Mouse (Mus musculus) cerebellum, adult 8-10 months (tissue): ENCODE measurements at regions not wholly inside any gene's neighbourhood (a gene's known extent, or its start where the extent isn't known, plus 50 kb on each side); places are given as distances from the start of the nearest gene placed in this dataset.

Source experiments
- DNase-seq: peaks from one replicate; pipeline ENCODE4 v3.0.0; 2022

DNA sequence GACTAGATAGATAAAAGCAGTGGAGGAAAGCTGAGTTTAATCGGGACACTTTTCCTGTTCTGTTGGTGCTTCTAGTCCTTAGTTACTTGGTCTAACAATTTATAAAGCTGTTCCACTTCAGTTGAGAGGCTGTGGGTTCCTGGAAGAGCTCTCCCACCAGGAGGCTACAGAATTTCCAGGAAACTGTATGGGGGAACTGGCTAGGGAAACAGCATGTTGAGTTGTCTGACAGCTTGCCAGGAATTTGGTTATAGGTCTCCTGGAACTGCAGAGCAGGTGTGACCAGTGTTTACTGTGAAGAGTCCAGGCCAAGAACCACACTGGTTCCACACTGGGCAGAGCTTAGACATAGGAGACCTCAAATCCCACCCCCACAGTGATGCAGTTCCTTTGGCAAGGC is 65.0 kb upstream of the Pik3cg start:
- DNase-seq: no peak

DNA sequence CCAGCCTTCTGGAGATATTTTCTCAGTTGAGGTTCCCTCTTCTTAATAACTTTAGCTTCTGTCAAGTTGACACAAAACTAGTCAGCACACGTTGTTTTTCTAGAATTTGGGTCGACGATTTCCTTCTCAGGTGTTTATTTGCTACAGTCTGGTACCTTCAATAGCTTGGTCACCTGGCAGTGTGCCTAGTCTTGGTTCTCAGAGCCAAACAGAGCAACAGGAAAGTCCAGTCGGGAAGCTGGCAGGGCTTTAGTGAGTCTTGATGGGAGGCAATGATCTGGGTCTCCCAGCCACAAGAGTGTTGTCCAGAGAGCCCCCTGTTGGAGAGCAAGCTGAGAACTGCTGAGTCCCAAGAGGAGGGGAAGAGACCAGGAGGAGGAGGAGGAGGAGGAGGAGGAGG is 71.4 kb upstream of the Pik3cg start:
- DNase-seq: no peak

DNA sequence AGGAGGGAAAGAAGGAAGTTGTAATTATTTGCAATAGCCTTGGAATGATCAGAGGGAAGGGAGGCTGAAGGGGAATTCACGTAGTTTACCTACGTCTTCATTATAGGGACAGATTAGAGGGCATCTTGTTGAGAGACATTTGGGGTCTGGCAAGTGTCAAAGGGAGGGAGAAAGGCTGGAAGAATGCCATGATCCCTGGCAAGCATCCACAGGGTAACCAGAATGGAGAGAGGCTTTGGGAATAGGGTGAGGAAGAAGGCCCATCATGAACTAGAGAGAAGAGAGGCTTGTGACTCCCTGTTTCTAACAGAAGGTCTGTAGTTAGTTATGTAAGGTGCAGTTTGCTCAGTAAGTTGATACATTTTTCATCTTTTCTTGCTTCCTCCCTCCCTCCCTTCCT is 71.8 kb upstream of the Pik3cg start:
- no peak for DNase-seq

DNA sequence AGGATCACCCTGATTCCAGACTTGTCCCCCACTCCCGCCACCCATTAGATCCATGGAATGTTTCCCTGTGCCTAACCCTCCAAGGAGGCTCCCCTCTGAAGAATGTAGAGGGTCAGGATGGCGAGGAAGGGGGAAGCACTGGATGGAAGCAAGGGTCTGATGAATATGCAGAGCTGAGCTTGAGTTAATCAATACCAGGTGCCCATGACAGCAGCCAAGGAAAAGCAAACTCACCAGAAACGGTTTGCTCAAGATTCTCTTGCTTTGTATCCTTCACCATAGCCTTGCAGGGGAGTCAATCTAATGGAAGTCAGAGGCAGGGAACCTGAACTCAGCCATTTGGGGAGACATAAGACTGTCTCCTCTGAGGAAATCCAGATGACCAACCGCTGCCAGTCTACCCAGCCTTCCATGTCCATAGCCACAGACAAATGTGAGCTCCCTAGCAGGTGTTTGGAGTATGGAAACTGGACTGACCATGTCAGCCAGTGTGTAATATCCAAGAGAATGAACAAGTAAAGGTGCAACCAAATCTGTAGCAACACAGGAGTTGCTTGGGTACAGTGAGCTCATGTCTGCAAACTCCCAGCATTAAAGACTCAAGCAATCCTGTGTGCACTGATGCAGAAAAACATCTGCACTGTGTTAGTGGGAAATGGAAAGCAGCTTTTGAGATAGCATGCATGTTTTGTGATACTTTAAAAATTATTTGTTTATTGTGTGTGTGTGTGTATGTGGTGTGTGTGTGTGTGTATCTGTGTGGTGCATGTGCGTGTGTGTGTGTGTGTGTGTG is 74.1 kb upstream of the Pik3cg start:
- no peak for DNase-seq

DNA sequence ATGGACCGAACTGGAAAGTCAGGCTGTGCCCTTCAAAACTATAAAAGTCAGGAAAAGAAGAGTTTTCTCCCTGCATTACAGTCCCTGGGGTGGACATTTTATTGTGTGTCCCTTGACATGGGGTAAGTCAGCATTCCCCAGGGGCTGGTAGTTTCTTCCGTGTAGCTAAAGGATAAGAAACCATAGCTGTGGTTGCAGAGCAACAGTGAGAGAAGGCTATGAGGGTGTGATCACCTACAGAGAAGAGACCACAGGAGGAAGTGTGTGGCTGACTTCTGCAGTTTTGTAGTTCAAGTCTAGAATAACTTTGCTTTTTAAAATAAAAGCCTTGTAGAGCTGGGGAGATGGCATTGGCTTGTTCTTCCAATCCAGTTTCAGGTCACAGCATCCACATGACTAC is 76.6 kb upstream of the Pik3cg start:
- no peak for DNase-seq

DNA sequence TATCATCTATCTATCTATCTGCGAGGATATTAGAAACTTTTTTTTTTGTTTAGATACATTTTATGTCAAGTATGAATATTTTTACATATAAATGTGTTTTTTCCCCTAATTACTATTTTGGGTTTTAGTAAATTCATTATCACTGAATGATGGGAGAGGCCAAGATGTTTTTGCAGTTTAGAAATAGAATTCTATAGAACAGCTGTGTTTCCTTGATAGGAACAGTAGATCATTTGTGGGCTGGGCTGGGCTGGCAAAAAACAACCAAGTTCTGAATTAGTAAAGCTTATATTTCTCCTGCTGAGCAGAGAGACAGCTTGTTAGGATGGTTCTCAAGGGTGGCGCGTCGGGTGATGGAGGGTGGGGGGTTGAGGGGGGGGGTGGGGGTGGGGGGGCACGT is 78.2 kb upstream of the Pik3cg start:
- DNase-seq: no peak

DNA sequence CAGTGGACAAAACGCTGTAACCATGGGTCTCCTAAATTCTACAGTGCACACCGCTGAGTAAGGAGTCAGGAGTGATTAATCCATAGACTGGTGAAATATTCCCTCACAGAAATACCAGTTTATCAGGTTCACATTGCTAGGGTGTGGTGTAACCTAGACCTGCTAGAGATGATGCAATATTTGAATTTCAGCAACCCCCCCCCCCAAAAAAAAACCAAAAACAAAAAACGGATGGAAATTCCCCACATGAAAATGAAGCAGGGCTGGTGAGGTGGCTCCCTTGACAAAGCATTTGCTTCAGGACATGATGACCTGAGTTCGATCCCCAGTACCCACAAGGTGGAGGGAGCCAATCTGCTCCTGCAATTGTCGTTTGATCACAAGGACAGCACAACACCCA is 82.7 kb upstream of the Pik3cg start:
- DNase-seq: no peak

DNA sequence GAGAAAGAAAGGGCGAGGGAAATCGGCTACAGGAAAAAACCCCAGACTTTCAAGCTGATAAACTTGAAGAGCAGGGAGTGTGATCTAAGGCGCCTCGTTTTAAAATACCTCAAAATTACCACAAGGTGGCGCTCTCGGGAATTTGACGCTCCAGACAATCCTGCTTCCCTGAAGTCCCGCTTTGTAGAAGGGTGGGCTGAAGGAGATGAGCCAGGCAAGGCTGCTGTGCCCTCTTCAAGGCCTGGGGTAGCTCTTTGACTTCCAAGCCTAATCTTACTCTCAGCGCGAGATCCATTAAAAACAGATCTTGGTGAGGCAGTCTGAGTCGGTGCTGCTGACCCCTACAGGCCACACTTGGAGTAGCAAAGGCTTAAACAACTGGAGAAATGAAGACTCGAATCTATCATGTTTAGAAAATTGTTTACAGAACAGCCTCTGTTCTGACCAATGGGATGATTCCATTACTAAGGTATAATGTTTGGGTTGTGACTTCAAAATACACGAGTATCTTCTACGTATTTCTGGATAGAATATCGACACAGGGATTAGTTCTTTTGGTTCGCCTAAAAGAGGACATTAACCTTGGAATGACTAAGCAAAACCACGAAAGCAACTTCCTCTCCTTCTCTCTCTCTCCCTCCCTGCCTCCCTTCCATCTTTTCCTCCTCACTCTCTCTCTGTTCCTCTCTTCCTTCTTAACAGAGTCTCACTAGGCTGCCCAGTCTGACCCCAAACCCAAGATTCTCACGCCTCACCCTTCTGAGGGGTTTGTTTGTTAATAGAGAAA is 83.7 kb upstream of the Pik3cg start:
- peak; percentile 44 for DNase-seq

DNA sequence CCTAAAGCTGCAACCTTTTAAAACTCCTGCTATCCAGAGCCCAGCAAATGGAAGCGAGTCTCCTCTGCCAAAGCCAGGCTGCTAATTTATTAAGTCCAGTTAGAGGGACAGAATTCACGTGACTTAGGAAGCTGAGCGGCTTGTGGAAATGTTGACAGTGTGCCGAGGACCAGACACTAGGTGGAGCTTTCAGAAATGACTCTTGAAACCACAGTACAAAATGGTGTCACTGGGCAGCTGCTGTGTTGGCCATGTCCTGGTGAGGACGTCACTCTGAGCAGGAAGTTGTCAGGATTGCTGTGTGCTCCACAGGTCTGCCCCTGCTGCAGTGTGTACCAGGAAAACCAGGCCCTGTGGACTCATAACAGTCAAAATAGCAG is 84.3 kb upstream of the Pik3cg start:
- no peak for DNase-seq

DNA sequence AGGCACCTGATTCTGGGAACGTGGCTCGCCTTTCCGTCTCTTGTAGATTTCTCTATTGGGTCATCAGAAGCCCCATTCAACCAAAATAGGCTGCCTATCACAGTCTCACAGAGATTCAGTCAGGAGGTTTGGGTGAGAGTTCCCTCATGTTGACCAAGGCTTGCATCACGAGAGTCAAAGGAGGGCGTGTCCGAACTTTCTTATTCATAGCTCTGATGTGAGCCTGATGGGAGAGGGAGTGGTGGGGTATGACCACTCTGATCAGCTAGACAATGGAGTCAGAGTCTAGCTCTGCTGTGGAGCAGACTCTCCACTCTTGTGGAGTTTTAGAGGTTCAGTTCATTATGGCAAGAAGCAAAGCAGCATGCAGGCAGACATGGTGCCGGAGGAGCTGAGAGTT is 81.1 kb upstream of the Ccdc71l start:
- DNase-seq: no peak

DNA sequence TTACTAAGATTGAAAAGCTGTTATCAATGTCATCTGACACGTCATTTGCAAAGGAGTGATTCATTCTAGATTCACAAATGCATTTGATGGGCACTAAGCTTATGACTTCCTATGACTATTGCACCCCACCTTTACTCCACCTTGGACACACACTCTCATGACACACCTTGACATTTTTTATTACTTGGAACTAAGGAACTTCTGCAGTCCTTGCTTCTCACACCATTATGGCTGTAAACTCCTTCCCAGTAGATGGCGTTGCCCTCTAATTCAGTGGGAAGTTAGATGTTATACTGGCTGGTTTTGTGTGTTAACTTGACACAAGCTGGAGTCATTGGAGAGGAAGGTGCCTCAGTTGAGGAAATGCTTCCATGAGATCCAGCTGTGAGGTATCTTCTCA is 78.8 kb upstream of the Ccdc71l start:
- DNase-seq: no peak

DNA sequence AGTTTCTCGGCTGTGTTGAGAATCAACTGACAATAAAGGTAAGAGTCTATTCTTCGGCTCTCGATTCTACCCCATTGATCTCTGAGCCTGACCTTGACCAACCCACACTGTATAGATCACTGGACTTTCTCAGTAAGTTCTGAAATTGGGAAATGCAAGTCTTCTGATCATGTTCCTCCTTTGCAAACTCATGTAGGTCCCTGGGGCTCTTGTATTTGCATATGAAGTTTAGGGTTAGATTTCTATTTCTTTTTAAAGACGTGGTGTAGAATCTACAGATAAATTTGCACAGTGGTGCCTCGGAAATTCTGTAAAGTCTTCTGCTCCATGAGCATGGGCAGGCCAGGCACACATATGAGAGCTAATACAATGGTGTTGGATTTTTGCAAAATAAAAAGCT is 72.8 kb upstream of the Ccdc71l start:
- DNase-seq: no peak

DNA sequence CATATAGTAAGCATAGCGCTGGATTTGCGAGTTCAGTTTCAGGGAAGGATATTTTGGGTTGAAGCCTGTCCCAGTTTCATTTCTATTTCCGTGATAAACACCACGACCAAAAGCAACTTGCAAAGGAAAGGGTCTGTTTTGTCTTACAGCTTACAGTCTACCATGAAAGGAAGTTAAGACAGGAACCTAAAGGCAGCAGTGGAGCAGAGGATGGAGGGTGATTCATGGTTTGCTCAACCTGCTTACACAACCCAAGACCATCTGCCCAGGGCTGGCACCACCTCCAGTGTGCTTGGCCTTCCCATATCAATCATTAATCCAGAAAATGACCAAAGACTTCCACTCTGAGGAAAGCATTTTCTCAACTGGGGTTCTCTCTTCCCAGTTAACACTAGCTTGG is 72.2 kb upstream of the Ccdc71l start:
- DNase-seq: no peak

DNA sequence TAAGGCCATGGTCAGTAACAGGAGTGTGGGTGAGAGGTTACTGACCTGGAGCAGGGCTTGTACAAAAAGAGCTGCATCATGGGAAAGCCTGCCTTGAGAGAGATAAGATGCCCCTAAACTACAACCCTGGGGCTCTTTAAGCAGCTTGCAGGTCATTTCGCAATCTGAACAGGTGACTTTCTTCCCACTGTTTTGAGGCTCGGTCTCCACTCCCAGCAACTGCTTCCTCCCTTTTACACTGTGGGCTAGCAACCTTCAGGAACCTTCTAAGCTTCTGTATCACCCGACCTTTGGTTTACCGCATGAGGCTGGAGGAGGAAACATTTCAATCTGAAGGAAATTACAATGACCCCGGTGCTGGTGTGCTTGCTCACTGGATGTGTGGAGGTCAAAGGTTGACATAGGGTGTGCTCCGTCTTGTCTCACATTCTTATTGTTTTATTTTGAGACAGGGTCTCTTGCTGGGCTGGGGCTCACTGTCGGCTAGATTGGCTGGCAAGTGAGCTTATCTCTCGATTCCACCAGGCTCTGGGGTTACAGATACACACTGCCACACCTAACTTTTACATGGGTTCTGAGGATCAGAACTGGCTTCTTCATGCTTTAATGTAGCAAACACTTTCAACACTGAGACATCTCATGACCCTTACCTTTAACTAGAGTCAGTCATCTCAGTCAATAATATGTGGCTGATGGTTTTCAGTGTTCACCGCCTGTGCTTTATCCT is 71.1 kb upstream of the Ccdc71l start:
- no peak for DNase-seq

DNA sequence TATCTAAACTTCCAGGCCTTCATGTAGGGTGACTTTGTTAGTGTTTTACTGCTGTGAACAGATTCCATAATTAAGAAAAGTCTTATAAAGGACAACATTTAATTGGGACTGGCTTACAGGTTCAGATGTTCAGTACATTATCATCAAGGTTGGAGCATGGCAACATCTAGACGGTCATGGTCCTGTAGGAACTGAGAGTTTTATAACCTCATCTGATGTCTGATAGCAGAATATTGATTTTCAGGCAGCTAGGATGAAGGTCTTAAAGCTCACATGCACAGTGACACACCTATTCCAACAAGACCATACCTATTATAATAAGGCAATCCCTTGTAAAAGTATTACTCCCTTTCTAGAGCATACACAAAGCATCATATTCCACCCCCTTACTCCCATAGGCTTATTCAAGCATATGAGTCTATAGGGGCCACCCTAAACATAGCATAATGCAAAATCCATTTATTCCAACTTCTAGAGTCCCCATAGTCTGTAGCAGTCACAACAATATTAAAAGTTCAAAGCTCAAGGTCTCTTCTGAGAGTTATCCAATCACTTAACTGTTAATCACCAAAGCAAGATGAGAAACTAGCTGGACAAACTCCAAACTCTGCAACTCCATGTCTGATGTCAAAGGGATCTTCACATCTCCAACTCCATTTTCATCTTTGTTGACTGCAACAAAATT is 63.3 kb upstream of the Ccdc71l start:
- DNase-seq: no peak
